Mouse (Mus musculus): ENCODE results near the gene Exoc3l4.

Exoc3l4 gene

DNA sequence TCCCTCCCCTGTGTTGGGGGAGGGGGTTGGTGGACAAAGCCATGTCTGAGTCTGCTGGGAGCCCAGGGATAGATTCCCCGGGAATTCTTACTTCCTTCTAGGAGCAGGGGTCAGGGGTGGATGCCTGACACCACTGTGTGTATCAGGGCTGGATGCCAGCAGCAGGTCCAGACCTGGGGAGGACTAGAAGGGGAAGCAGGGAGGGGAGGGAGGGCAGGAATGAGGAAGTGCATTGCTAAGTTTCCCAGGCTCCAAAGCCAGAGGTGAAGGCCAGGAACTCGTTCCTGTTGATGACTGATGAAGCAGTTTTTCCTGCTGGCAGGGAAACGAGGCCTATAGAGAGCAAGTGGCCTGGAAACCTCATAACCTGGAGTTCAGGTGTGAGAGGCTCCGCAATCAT, 15.3 kb downstream of the Exoc3l4 start:
- intact Hi-C loops (cut with DNase I): no loop called here

DNA sequence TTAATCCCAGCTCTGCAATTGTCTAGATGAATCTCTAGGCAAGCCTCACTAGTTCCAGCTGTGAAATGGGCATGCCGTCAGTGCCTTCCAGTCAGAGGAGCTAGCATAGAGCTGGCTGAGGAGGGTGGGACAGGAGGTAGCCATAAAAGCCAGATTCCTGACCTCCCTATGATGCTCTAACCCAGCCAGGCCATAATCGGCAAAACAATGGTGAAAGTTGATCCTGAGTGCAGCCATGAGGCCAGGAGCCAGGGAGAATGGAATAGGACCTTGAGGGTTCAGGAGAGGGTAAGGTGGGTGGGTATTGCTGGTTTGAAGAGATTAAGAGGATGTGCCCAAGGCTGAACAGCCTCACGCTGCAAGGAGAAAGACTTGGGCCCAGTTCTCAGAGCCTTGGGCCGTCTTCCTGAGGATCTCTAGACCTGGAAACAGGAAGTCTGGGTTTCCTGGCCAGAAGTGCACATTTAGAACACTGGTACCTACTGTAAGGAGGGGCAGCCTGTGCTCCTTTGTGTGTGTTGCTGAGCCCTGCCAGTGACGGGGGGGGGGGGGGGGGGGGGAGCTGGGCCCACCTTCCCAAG, 16.0 kb downstream of the Exoc3l4 start:
- intact Hi-C loops (cut with DNase I): no loop called here

DNA sequence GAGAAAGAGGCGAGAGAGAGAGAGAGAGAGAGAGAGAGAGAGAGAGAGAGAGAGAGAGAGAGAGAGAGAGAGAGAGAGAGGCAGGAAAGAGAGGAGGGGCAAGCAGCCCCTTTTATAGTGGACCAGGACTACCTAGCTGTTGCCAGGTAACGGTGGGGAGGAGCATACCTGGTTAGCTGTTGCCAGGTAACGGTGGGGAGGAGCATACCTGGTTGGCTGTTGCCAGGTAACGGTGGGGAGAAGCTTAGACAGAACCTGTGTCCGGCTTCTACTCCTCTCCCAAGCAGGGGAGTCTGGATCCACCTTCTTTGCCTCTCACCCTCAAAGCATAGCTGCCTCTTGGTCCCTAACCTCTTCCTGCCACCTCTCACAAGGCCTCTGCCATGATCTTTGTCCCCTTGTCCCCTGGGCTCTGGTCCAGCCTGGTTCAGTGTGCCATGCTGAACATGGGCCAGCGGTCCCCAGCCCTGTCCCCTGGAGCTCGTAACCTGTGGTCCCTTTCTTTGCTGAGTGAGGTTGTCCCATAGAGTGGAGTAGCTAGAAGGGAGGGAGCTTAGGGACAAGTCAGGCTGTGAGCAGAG, 17.4 kb downstream of the Exoc3l4 start:
- intact Hi-C loops (cut with DNase I): no loop called here

DNA sequence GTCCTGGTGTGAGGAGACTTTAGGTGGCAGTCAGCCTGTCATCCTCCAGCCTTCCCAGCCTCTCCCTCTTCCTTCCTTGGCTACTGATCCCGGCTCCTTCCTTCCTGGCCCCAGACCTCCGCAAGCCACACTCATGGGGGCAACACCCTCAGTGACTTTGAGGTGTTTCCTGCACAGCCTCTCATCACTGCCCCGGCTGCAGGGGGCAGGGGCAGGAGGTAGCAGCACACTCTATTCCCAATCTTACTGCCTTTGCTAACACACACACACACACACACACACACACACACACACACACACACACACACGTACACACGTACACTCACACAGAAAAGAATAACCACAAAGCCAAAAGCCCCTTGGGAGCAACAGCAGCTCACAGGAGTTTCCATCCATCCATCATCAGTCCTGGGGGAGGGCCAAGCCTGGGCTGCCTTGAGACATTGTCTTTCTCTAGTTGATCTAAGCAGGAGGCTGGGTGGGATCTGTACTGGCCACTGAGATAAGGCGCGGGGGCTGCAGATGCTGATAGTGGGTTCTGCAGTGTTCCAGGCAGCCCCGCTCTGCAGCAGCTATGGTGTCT, 18.0 kb downstream of the Exoc3l4 start:
- intact Hi-C loops (cut with DNase I): no loop called here

DNA sequence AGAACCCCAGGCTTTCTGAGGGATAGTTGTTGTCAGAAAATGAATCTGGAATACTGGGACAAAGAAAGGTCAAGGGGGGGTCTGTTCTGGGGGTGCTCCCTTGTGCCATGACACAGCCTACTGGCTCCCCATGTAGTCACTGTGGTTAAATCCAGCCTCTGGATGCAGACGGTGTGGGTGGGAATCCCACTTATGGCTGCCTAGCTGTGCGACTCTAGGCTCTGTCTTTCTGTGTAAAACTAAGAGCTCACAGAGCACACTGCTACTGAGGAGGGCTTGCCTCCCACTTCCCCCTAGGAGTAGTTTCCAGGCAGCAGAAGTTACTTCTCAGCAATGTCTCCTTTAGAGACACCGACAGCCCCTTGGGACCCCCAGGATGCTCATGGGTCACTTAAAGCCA, 19.4 kb downstream of the Exoc3l4 start:
- intact Hi-C loops (cut with DNase I): no loop called here

DNA sequence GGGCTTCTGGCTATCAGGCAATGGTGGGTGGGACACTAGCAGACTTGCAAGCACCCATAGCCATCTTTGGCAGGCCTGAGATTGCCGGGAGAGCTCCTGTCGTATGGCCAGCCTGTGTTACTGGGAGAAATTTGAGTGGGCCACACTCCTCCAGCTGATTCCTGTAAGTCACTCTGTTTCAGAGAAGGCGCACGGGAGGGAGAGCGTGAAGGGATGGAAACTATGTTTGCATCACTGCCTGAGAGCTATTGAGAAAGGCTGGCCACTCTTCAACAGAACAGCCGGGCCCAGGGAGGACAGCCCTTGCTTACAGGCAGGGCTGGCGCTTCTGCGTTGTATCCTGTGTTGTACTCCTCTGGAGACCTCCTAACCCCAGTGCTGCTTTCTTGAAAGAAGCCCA, 19.8 kb downstream of the Exoc3l4 start:
- intact Hi-C loops (cut with DNase I): no loop called here

DNA sequence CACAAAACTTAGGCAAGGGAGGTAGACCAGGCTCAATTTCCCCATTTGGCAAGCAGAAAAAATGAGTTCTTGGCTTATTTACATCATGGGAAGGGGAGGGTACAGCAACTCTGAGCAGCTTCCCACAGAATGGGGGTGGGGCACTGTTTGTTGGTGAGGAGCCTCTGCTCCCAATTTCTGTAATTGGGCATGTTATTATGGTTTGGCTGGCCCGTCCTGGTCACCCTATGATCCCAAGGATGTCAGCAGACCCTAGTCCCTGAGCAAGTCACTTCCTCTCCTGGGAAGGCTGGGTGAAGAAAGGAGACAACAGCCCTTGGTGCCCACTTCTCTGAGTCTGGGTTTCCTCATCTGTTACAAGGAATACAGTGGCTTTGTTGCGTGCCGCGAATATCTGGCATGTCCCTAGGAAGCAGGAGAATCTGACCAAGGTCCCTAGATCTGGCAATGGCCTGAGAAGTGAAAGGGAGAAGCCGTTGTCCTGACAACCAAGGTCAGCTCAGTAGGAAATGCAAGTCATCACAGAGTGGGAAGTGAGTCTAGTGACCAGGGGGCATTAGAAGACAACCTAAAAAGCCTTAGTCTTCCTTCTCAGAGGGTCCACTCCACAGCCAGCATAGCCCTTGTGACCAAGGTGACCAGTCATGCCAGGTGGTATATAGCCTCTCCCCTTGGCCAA, 20.5 kb downstream of the Exoc3l4 start:
- intact Hi-C loops (cut with DNase I): no loop called here

DNA sequence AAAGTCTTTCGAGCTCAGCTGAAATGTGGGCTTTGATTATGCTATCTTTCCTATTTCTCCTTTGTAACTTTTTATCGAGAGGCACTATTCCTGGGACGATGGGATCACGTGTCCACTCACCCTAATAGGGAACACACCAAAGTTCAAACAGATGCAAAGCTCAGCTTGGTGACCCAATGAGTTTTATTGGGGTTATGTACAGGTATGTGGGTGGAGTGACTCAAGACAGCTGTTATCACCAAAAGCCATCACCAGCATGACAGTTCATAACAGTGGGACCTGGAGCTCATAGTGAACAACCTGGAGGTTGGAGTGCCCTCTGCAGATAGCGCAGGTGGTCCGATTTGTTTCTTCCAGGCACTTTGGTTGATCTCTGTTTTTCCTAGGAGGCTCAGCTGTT, 22.0 kb downstream of the Exoc3l4 start:
- intact Hi-C loops (cut with DNase I): no loop called here

DNA sequence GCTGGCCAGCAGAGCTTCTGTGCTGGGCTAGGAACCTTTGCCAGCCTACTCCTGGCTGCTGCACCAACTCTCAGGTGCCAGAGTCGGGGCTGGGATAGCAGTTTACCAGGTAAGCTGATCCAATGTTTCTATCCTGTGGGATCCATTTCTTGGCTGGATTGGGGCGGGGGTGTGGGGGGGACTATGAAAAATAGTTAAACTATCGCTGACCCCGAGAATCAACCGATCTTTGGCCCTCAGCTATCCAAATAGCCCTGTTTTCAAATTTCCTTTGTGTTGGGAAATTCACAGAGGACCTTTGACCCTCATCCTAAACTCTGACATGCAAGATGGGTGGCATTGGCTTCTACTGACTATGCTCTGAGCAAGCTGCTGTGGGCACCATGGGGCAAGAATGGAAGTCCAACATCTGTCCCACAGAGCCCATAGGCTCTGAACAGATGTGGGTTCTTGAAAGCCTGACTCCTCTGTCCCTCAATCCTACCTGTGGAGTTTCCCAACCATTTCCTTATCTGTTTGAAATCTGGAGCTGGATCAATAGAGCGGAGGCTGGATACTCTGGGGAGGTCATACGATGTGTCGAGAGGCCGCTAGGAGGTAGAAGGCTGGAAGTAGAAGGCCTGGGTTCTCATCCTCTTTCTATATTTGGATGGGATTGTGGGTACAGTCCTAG, 24.0 kb downstream of the Exoc3l4 start:
- intact Hi-C loops (cut with DNase I): no loop called here

DNA sequence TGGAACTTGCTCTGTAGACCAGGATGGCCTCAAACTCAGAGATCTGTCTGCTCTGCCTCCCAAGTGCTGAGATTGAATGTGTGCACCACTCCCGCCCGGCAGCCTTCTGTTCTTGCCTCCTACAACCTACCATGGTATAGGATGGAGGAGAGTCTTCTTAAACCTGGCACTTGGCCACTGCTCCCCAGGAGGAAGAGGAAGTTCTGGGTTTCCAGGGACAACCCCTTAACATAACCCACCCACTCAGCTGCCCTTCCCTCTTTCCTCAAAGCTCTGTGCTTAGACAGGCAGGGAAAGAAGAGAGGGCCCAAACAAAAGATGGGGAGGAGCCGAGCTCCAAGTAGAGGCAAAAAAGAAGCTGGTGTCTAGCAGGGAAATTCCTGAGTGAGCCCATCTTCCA, 24.7 kb downstream of the Exoc3l4 start:
- intact Hi-C loops (cut with DNase I): no loop called here

DNA sequence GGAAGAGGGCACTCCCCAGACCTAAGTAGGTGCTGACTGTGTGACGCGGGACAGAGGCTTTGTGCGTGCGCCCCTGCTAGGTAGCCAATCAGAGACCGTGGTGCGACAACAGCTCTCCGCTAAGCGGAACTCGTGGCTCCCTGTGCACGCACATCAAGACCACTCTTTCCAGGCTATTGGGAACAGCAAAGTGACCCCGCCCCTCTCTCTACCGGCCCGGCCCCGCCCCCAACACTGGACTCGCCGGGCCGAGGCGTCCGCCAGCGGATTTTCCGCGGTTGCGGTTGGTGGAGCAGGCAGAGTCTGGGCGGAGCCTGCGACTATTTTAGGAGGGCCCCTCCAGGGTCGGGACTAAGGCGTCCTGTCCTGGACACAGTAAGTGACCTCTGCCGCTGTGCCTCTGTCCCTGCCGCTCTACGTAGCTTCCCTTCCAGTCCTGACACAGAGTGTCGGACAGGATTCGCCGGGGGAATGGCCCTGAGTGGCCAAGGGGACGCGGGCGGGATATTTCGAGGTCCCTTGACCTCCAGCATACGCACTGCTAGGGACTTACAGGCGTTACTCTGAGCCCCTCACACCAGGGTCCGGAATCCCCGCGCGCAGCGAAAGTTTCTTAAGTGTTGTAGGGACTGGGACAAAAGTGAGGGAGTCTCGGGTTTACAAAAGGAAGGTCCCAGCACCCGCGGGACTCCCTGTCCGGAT, 25.6 kb downstream of the Exoc3l4 start, which contains the start of gene Tnfaip2:
Gene Tnfaip2 (plus strand): TSS at position 161 of the 702 bp plus-strand sequence.
- intact Hi-C loops (cut with DNase I): no loop called here

DNA sequence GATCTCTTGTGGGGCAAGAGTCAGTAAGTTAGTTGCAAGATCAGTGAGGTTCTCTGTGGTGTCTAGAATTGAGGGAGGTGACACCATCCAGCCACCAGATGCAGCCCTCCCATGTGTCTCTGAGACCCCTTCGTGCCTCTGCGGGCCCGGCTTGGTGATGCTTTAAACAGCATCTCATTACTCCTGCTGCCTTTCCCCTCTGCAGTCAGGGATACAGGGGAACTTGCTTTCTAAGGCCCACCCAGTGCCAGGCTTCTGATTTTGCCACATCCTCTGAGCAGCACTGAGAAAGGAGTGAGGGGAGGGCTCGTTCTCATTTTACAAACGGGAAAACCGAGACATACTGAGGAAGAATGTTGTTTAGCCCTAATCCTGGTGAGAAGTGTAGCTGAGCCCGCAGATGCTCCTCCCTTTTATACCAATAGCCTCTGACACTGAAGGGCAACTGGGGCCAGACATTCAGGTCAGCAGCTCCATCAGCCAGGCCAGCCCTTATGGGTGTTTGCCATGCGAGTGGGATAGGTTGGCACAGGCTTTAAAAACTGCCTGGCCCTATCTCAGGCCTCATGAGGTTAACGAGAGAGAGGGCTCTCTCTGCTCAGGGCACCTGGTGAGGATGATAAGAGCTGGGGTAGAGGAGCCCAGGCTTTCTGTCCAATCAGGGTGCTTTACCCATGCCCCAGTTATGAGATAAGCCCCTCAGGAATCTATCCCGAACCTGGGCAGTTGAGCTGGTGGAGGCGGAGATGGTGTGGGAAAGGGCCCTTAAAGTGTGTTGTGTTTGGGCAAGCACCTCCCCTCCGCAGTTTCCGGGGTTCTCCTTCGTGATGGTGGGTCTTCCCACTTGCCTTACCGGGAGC, 26.4 kb downstream of the Exoc3l4 start:
- intact Hi-C loops (cut with DNase I): no loop called here

DNA sequence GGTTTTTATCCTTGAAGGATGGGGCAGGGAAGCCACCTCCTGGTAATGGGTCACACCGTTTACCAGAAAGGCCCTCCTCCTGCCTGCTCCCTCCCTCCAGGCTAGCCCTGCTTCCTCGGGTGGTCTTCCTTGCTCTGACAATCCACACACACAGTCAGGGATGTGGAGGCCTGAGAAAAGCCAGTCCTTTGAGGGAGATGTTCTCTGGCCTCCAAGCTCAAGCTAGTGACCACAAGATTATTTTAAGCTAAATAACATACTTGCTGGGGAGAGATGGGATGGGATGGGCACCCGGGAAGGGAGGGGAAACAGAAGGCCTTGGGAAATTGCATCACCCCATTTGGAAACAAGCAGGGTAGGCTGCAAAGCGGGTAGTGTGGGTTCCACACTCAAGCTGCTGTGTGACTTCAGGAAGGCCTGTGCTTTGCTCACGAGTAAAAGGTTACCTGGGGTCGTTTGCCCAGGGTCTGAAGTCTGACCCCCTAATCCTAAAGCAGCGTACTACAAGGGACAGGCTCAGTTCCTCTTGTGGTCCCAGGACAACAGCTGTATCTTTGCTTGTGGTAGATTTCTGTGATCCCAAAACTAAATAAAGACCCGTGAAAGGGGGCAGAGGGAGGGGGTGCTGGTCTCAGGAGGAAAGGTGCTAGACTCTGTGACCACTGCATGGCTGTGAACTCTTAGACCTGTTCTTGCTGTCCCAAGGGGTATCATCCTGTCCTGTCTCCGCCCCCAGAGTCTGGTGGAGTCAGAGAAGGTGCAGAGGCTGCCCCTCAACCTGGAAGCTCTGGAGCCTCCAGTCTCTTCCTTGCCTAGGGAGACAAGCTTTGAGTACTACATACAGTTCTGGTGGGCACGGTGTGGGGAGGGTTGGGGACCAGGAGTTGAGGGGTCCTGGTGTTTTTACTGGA, 27.4 kb downstream of the Exoc3l4 start:
- intact Hi-C loops (cut with DNase I): no loop called here

DNA sequence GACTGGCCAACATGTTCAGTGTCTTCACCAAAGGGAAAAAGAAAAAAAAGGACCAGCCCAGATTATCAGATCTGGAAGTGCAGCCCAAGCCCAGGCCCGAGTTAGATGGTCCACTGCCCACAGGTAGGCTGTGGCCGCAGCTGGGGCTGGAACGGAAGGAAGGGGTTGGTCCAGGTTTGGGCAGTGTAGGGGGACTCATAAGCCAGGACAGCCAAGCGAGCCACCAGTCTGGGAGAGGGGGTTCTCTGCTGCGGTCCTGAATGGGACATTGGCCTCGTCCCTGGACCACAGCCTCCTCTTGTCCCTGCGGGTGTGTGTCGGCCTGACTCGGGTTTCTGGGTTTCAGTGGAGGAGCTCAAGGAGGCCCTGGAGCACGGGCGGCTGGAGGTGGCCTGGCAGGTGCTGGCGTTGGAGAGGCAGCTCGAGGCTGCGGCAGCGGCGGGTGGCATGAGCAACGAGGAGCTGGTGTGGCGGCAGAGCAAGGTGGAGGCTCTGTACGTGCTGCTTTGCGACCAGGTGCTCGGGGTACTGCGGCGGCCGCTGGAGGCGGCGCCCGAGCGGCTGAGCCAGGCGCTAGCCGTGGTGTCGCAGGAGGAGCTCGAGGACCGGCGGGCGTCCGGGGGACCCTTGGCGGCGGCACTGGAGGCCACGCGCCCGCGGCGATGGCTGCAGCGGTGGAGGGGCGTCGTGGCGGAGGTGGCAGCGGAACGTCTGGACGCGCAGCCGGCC, 28.5 kb downstream of the Exoc3l4 start:
- intact Hi-C loops (cut with DNase I): no loop called here

DNA sequence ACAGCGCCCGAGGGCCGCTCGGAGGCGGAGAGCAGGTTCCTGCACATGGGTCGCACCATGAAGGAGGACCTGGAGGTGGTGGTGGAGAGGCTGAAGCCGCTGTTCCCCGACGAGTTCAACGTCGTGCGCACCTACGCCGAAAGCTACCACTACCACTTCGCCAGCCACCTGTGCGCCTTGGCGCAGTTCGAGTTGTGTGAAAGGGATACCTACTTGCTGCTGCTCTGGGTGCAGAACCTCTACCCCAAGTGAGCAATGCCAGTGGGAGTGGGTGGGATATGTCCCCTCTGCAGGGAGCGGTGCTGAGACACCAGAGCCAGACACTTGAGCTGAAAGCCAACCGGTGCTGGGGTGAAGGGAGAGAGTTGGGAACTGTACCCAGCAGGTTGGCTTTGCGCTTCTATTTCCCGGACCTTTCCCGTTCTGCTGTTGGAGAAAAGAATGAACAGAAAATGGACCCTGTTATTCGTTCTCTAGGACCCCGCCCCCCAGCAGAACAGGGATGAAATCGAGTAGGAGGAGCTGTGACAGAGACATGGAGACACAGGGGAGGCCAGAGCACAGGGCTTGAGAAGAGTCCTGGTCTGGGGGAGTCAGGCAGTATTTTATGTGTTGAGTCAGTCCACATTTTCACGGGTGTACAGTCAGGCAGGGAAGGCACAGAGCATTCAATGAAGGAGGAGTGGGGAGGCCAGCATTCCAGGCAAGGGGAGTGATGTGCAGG, 29.2 kb downstream of the Exoc3l4 start:
- intact Hi-C loops (cut with DNase I): no loop called here

DNA sequence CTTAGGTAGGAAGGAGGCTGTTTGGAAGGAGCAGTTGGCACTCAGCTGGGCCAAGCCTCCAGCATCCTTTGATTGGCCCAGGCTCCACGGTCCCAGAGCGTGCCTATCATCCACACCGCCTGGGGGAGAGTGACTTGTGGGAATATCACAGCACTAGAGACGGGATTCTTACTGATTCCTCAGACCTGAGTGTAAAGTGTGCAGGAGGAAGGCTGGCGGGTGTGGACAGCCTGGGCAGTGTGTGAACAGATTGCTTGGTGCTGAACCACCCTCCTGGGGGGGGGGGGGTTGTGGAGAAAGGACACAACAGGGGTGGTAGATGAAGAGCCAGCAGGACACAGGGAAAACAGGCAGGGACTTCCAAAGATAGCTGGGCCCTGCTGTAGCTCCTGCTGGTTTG, 29.9 kb downstream of the Exoc3l4 start:
- intact Hi-C loops (cut with DNase I): no loop called here

DNA sequence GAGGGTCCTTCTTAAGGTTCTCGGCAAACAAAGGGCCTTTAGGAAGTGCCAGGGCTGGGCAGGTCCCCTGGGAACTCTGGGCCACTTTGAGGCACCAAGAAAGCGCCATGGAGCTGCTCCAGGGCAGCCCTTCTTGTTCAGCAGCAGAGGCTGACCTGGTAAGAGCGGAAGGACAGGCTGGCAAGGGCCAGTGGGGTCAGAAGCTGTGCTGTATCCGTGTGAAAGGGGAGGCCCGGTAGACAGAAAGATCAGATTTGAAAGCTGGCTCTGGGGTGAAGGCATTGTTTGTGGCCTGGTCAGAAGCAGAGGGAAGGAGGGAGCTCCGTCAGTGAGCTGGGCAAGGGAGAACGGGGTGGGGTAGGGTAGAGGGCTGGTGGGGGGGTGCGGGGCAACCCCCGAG, 30.5 kb downstream of the Exoc3l4 start:
- intact Hi-C loops (cut with DNase I): no loop called here
